Mouse (Mus musculus) frontal cortex, postnatal 36 days (tissue): ENCODE results near the gene Naa25.
A peak's percentile ranks its signal among the peaks of the same experiment; 100 is the strongest.
"Not testable (repeated sequence)": the region's sequence is repeated elsewhere in the genome, so short reads cannot be mapped to it uniquely, and the experiment has no call there.

Source experiments
- DNase-seq, 2 experiments: peaks; one replicate each; pipeline ENCODE4 v3.0.0; 2022; ENCODE audit warnings: low spot score in 2 of 2

Naa25 gene

GRCm38 (mm10) chr5:121397187-121398145 is at the start of gene Naa25:
Naa25 (plus strand) TSS chr5:121397936.
- peak; percentile 92 for DNase-seq

DNA sequence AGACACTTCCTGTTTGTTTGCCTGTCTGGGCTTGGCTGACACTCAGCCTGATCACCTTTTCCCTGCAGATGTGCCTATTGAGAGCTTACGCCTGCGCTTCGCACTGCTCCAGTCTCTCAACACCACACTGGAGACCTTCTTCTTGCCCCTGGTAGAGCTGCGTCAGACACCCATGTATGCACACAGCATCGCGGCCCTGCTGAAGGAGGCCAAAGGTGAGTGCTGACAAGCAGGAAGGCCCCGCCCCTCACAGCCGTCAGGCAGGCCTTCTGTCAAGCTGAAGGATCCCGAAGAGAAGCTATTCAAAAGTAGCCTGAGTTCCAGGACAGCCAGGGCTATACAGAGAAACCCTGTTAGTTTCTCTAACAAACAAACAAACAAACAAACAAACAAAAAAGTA is 38.5 kb upstream of the Naa25 start:
- DNase-seq: no peak

DNA sequence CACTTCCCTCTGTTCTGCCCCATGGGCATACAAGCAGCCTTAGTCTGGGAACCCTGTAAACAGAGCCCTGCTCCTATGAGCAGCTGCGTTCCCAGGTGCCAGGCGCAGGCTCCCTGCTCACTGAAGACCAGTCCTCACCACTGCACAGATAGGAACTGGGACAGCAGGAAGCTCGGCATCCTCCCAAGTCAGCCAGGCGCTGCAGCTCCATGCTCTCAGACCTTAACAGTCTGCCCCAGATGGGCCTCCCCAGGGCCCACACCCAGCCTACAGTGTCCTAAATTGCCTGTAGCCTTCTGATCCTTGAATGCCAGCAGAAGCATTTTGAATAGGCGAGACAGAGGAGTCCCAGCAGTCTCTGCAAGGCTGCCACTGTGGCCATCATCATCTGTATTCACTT is 36.0 kb upstream of the Naa25 start:
- DNase-seq: no peak

DNA sequence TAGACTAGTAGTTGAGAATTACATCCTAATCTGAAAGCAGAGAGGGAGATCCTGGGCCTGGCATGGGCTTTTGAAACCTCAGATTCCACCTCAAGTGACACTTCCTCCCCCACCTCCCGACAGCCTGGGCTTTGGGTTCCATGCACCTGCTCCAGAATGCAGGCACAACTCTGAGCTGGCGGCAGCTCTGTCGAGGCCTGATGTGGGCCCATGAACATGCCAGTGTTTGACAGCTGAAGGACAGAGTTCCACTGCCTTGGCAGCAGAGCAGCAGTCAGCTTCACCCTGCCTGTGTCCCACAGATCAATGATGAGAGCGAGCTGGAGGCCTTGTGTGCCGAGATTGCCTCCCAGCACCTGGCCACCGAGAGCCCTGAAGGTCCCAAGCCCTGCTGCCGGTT is 34.3 kb upstream of the Naa25 start:
- no peak for DNase-seq

- no peak for DNase-seq
Observed at GRCm38 (mm10) chr5:121366449-121367225, 31.1 kb upstream of the Naa25 start.

GRCm38 (mm10) chr5:121367255-121367654 is 30.5 kb upstream of the Naa25 start:
- no peak for DNase-seq

DNA sequence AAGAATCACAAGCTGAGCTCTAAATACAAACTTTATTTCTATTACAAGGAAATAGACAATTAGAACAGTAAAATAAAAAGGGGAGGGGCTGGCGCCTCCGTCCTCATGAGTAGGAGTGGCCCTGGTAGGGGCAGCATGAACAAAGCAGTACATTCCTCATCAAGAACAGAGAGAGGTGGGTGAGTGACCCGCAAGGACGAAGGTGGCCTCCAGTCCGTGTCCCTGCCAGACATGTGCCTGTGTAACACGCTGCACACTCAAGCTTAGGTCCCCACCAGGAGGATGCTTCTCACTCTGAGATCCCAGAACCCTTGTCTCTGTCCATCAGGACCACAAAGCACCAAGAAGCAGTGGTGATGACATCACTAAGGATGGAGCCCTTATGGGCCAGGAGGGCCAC is 26.0 kb upstream of the Naa25 start:
- no peak for DNase-seq

- DNase-seq: no peak
Observed at GRCm38 (mm10) chr5:121374790-121375189, 22.9 kb upstream of the Naa25 start.

GRCm38 (mm10) chr5:121376972-121377371 is 20.8 kb upstream of the Naa25 start:
- not testable (repeated sequence) for DNase-seq

- no peak for DNase-seq
Observed at GRCm38 (mm10) chr5:121378678-121379256, 19.0 kb upstream of the Naa25 start.

- DNase-seq: no peak
Observed at GRCm38 (mm10) chr5:121380692-121381091, 17.0 kb upstream of the Naa25 start.

DNA sequence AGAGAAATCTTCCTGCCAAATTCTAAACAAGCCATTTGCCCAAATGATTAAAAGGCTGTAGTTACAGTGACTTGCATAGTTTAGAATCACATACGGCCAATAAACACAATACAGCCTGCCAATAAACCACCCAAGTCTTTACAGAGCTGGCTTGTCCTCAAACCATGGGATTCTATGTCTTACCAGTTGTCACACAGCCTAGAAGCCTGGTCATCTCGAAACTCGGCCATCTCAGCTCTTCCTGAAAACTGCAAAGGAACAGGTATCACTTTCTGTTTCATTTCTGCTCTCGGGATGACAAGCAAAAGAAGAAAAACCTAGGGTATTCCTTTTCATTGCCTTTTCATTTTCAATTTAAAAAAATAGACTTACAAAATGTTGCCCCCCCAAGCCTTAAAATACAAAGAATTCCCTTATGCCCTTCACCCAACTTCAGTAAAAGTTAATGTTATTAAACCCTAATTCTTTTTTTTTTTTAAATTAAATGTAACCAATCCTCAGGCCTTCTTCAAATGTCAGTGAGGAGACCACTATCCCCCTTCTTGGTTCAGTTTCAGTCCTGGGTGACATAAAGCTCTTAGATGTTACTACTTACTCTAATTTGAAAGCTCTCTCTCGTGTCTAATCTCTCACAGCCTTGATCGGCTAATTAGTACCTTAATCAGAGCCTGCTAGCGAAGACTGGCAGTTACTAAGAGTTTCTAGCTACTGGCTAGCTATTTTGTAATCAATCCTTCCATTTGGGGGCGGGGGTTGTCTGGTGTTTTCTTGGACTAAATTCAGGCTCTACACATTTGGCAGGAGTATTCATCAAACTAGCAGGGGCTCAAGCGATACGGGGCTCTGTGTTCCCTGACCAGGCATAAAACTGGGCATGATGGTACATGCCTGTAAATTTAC is 13.6 kb upstream of the Naa25 start:
- DNase-seq: no peak

DNA sequence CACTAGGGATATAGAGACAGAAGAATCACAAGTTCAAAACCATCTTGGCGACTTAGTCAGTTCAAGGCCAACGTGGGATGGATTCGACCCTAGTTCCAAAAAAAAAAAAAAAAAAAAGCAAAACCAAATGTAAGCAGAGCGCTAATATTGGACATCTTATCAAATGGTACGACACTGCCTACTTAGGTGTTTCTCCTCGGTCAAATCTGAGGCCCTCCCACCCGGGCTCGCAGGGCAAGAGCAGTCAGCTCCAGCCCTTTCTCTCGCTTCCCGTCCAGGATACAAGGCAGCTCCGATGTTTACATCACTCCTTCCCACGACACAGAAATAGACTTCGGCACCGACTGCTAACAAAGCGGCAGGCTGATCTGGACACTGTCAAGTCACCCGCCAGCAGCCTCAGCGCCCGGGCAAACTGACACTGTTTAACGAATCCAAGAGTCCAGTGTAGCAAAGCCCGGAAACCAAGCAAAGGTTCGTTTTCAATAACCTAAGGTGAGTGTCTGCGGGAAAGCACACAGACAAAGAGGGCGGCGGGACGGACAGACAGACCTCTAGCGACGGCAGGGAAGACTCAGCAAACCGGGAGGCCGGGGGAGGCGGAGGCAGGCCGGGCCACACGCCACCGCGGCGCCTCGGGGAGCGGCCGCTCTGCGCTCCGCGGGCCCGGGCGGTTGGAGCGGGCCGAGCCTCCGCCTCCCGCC is 12.8 kb upstream of the Naa25 start:
- peak; percentile 61 to 66 for DNase-seq

DNA sequence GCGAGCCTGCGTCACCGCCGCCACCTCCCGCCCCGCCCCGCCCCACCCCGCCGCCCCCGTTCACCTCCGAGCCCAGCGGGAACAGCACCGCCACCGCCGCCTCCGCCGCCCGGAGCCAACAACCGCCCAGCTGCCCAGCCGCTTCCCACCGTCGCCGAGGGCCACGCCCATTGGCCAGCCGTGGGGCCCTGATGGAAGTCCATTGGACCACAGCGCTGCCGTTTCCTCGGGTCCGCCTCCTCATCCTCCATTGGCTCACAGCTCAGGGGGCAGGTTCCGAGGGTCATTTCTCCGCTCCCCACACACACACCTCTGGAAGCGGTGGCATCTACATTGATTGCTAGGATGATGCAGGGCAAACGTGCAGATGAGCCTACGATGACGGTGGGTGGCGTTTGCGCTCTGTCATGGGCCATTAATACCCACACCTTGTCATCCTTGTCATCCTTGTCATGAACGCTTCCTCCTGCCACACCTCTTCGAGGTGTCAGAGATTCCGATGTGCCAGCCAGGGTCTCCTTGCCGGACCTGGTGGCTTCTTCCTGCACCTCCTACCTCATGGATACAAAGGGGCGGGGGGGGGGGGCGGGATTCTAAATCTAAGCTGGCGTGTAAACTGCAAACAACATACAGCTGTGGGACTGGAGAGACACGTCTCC is 12.1 kb upstream of the Naa25 start, which contains the start of gene Trafd1:
Gene Trafd1 (minus strand): TSS at position 172 of the 659 bp plus-strand sequence.
- DNase-seq: peak; percentile 94

DNA sequence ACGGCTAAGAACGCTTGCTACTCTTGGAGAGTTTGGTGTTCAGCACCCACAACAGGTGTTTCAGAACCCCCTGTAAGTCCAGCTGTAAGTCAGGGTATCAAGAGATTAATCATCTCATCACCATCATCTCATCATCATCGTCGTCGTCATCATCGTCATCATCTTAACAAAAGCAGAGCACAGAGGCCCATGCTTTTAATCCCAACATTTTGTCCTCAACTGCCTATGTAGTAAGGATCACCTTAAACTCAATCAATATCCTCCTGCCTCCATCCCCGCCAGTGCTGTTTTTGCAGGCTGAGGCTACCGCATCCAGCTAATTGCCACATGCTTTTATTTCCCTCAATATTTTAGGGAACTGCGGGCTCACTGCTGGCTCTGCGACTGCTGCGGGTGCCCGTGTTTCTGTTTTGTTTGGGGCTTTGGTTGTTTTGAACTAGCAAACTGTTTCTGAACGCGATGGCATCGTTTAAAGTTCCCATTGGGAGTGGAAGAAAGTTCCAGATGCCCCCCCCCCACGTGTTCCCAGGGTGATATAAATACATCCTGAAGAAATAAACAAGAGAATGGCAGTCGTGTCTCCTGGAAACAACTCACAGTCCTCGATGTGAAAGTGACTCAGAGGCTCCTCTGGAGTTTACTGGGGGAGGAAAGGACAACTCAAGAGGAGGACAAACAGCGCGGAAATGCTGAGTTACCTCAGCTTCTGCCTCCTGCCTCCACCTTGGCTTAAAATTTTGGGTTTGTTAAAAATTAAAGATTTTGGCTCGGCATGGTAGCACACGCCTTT is 11.4 kb upstream of the Naa25 start:
- peak in 1 of 2 experiments; percentile 60 for DNase-seq

DNA sequence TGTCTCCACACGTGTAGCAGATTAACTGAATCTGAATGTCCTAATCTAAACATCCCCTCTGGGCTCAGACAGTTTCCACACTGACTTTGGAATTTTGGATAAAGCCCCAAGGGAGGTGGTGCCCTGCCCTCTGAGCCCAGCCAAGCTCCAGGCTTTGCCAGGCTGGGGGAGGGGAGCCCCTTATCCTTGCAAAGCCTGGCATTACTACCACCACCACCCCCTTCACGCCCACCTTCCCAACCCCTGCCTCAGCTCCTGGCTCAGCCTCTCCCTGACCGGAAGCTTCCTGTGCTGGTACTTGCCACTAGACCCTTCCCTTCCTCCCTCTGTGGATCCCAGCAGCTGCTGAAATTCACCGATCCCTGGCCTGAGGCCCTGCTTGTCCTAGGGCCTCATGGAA is 10.6 kb upstream of the Naa25 start:
- DNase-seq: no peak

GRCm38 (mm10) chr5:121389106-121389505 is 8.6 kb upstream of the Naa25 start:
- DNase-seq: no peak

DNA sequence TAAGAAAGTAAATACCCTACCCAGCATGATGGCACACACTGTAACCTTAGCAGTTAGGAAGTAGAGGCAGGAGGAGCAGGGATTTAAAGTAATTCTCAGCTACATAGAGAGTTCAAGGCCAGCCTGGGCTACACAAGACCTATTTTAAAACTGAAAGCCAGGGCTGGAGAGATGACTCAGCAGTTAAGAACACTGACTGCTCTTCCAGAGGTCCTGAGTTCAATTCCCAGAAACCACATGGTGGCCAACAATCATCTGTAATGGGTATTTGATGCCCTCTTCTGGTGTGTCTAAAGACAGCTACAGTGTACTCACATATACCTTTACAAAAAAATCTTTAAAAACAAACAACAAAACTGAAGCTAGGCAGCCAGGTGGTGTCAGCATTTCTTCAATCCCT is 8.0 kb upstream of the Naa25 start:
- no peak for DNase-seq

GRCm38 (mm10) chr5:121392667-121393380 is 4.9 kb upstream of the Naa25 start:
- no peak for DNase-seq
